Comparison of ENCODE assay signal across 9 mouse cellular contexts in genomic region chr10:39926616-39927139, GRCm38 (mm10). TPM values are rescaled to one million over a fixed set of nuclear protein-coding genes. Genes with fewer than 3 reads are reported as not detected.
DNase-seq lines count a peak whose midpoint lies in the region; ATAC-seq lines count a peak whose summit lies in the region.
"Had no signal": no experiment of that assay in that cellular context is flagged by ENCODE, and none has a peak within 500 bp of the region (broad histone marks: within the 10 kb centered on the region; RNA-seq: fewer than 3 reads in every experiment).

Mfsd4b2 (minus strand) TSS chr10:39926923.

- no peaks in the 10 kb centered on the region for H3K9me3 ChIP-seq in hindbrain, embryonic 15.5 days
- H3K9me3 ChIP-seq in stomach, embryonic 15.5 days, result no peaks in the 10 kb centered on the region

- H3K27me3 ChIP-seq in hindbrain, embryonic 15.5 days, result peaks cover 14% of the 10 kb centered on the region
- no peaks in the 10 kb centered on the region for H3K27me3 ChIP-seq in stomach, embryonic 15.5 days (replicated peaks)

- WGBS in hindbrain, embryonic 15.5 days, result under 1% methylated on average over 41 of the region's 41 CpGs
- WGBS in stomach, embryonic 15.5 days, result 2% methylated on average over 41 of the region's 41 CpGs

- no peak for ATAC-seq in CD4-positive, CD25-positive, alpha-beta regulatory T cell, adult 4 months
- ATAC-seq in hindbrain, embryonic 15.5 days (ENCODE audit: low FRiP score, low read depth), result peak; percentile 71; the same call in 1 of the 2 replicates
- ATAC-seq in stomach, embryonic 15.5 days (ENCODE audit: insufficient read depth, low FRiP score, low read depth), result peak; percentile 47; the same call in 1 of the 2 replicates

- no peak within 1 kb of the TSS for H3K27ac ChIP-seq in hindbrain, embryonic 15.5 days (replicated peaks)
- H3K27ac ChIP-seq in stomach, embryonic 15.5 days, result no peak within 1 kb of the TSS

- H3K36me3 ChIP-seq in hindbrain, embryonic 15.5 days, result no peaks in the 10 kb centered on the region
- no peaks in the 10 kb centered on the region for H3K36me3 ChIP-seq in stomach, embryonic 15.5 days

- H3K9ac ChIP-seq in hindbrain, embryonic 15.5 days, result peak within 1 kb of the TSS; percentile 25; the same call in 1 of the 2 replicates
- peak within 1 kb of the TSS; percentile 12; the same call in 1 of the 2 replicates for H3K9ac ChIP-seq in stomach, embryonic 15.5 days

- H3K4me2 ChIP-seq in hindbrain, embryonic 15.5 days, result peak within 1 kb of the TSS; percentile 94
- peak within 1 kb of the TSS; percentile 92 for H3K4me2 ChIP-seq in stomach, embryonic 15.5 days

- peak within 1 kb of the TSS; percentile 43 for H3K4me3 ChIP-seq in hindbrain, embryonic 15.5 days
- peak within 1 kb of the TSS; percentile 43 for H3K4me3 ChIP-seq in stomach, embryonic 15.5 days (replicated peaks)
- H3K4me3 ChIP-seq: erythroblast, embryonic 14.5 days had no signal

- DNase-seq in CD4-positive, CD25-positive, alpha-beta regulatory T cell, adult 2 months (ENCODE audit: low read depth, low spot score), result peak; percentile 9
- peak; percentile 1 to 15 for DNase-seq in urinary bladder, adult 18-20 months (ENCODE audit: low spot score in 2 of 2)
- no peak for DNase-seq in urinary bladder, postnatal 10 days (ENCODE audit: low spot score)
- DNase-seq in lung, postnatal 4 days, result peak; percentile 26 to 30
- no peak for DNase-seq in cerebellum, adult 8-10 months

- H3K4me1 ChIP-seq in hindbrain, embryonic 15.5 days (replicated peaks), result peaks cover 8% of the 10 kb centered on the region
- H3K4me1 ChIP-seq in stomach, embryonic 15.5 days, result no peaks in the 10 kb centered on the region

RNA-seq across cellular contexts. Expression of gene Mfsd4b2, which starts in this region (rescaled TPM):
- not detected for polyA plus RNA-seq in CD4-positive, CD25-positive, alpha-beta regulatory T cell, adult 4 months (2017; shearing (Covaris generic))
- 0.07 TPM in 1 of 2 replicates, not detected in the other for polyA plus RNA-seq in hindbrain, embryonic 15.5 days (2015; fragmentation: Nextera tagmentation; extraction: Ambion mirVana)
- 0.19 and 0.23 TPM in 2 replicates for polyA plus RNA-seq in stomach, embryonic 15.5 days (2015; fragmentation: Nextera tagmentation; extraction: Ambion mirVana)
- polyA plus RNA-seq: erythroblast, embryonic 14.5 days had no signal

Comparison
In these comparisons a context has a peak if more than half of its experiments do, and no peak if none do; other contexts are left out.
1. DNase-seq: peak in CD4-positive, CD25-positive, alpha-beta regulatory T cell, adult 2 months (single experiment), urinary bladder, adult 18-20 months (2 of 2) and lung, postnatal 4 days (2 of 2); none in urinary bladder, postnatal 10 days (single experiment) and cerebellum, adult 8-10 months (single experiment).
2. Peak in ATAC-seq, H3K4me3 ChIP-seq, H3K9ac ChIP-seq and H3K4me2 ChIP-seq in hindbrain, embryonic 15.5 days; RNA of the gene not detected or under 1 TPM.
3. Peak in ATAC-seq, H3K4me3 ChIP-seq, H3K9ac ChIP-seq and H3K4me2 ChIP-seq in stomach, embryonic 15.5 days; RNA of the gene not detected or under 1 TPM.